Mouse (Mus musculus): ENCODE data around the gene Abhd6.

Abhd6 gene

DNA sequence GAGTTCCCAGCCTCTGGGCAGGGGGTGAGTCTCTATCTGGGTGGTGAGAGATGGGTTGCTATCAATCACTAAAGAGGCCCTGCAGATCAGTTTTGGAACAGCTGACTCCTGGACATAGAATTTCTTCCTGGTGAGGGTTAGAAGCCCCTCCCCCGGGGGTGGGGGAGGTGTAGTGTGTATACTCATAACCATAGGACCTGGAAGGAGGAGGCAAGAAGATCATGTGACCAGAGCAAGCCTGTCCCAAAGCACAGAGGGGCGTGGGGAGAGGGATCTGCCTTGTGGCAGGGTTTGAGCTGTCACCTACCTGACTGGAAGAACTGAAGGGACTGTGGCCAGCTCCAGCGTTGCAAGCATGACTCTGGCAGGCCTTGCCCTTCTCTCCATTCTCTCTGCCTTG lies 59.4 kb downstream of the Abhd6 start:
- peak; percentile 40 for DNase-seq (ENCODE audit: low spot score)

- DNase-seq (ENCODE audit: low spot score): no peak
Measured at GRCm38 (mm10) chr14:8062537-8063301, 60.0 kb downstream of the Abhd6 start.

DNA sequence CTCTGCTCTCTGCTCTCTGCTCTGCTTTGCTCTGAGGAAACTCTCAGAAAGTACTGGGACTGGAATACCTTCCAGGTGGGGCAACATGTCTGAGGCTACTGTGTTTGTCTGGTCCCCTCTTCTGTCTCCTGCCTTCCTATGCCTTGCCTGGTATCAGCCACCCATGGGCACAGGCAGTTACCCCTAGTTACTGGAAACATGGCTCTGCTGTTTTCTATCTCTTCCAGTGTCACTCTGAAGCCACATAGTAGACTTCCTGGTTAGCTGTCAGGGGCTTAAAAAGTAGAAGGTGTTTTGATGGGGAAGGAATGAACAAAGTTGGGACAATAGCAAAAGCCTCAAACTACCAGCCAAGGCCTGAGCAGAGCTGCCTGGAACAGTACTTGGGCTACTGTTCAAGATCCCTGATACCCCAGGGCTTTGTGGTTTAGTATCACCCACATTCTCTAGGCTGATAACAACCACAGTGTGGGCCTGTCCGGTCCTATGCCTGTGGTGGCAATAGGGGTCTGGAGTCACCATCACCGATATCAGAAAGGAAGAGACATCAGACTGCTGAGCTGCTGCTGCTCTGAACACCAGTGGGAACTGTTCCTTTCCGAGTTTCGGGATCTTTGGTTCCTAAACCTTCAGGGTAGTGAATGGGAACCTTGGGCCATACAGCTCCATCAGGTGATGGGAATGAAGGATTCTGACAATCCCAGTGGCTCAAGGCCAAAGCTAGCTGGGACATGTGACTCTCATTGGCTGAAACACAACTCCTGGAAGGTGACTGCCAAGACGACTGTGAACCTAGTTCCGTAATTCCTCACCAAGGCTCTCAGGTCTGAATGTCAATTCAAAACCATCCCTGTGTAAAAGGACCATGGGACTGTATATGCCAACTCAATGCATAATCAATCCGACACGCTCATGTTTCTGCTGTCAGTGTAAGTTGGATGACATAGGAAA lies 61.4 kb downstream of the Abhd6 start:
- DNase-seq (ENCODE audit: low spot score): no peak

GRCm38 (mm10) chr14:8080165-8080679 lies 77.5 kb downstream of the Abhd6 start, which contains the start of gene Rpp14:
Gene Rpp14 (plus strand): TSS chr14:8080367.
- peak; percentile 100 for DNase-seq (ENCODE audit: low spot score)

GRCm38 (mm10) chr14:8080718-8081117 lies 78.0 kb downstream of the Abhd6 start:
- peak; percentile 64 for DNase-seq (ENCODE audit: low spot score)

GRCm38 (mm10) chr14:8082949-8083348 lies 80.2 kb downstream of the Abhd6 start:
- no peak for DNase-seq (ENCODE audit: low spot score)

GRCm38 (mm10) chr14:8089016-8089415 lies 86.3 kb downstream of the Abhd6 start:
- no peak for DNase-seq (ENCODE audit: low spot score)

DNA sequence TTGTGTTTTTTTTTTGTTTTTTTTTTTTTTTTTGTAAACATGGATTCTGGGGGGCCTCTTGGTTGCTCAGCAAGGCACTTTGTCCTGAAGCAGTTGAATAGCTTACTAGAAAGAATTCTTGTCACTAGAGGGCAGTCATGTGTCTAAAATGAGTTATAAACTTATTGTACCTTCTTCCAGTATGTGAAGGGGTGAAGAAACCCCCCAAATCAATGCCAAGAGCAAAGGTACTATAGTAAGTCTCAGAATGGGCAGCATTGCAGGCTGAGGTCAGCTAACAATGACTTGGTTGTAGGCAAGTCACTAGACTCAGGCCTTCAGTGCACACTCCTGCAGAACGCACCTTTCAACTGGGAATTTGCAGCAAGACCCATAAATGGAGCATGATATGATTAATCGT lies 89.9 kb downstream of the Abhd6 start:
- DNase-seq (ENCODE audit: low spot score): peak; percentile 67

DNA sequence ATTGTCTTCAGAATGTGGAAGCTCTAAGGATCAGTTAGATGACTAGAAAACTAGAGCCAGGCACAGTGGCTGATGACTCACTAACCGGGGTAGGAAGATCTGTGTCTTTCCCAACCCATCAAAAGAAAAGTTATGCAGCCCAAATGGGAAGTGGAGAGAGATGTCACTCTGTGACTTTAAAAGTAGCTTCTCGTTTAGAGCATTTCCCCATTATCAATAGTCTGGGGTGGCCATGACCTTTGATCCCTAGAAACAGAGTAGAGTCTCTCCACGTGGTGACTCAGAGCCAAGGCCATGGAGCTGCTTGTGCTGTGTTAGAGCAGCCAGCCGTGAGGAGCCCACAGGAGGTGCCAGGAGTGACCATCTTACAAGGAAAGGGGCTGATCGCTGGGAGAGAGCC lies 90.7 kb downstream of the Abhd6 start:
- no peak for DNase-seq (ENCODE audit: low spot score)

- no peak for DNase-seq (ENCODE audit: low spot score)
Measured at GRCm38 (mm10) chr14:8094931-8095561, 92.3 kb downstream of the Abhd6 start.

GRCm38 (mm10) chr14:8095562-8095950 lies 92.9 kb downstream of the Abhd6 start:
- no peak for DNase-seq (ENCODE audit: low spot score)

GRCm38 (mm10) chr14:8097978-8098686 lies 95.4 kb downstream of the Abhd6 start, which contains the start of gene Pxk:
Gene Pxk (plus strand): TSS chr14:8098211.
- peak; percentile 96 for DNase-seq (ENCODE audit: low spot score)

- no peak for DNase-seq (ENCODE audit: low spot score)
Measured at GRCm38 (mm10) chr14:8098687-8098995, 95.9 kb downstream of the Abhd6 start.

DNA sequence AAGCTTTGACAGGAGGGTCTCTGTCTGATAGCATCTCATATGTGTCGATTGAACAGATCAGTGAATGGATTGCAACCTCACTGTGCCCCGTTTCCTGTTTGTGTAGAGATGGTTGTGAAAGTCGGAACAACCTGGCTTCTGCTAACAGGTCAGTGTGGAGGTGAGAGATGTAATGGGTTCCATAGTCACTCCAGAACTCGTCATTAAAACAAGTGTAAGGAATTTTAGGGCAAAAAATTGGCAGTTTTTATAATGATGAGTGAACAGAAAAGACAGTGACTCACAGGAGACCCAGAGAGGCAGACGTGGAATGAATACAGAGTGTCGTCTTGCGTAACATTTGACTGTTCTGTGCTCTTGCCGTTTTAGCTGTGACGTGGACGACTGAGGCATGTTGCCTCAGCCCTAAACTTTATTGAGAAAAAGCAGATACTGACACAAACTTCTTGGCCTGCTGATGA lies 96.9 kb downstream of the Abhd6 start:
- DNase-seq (ENCODE audit: low spot score): no peak

- DNase-seq (ENCODE audit: low spot score): no peak
Measured at GRCm38 (mm10) chr14:8101886-8102285, 99.2 kb downstream of the Abhd6 start.

DNA sequence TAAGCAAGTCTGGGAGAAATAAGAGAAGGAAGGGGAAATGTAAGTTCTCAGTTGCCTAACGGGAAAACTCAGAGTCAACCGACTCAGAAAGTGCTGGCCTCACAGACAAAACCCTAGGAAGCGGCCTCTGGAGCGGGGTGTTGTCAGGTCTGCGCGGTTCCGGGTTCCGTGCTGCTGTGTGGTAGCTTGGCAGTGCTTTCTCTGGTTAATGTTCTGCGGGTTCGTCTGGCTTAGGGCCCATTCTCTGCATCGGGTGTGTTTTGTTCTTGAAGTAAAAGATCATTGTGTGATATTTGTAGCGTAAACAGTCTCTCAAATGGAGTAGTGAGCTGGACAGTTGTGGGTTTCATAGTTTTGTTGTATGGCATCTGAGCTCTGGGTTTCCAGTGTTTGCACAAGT lies 100.0 kb downstream of the Abhd6 start:
- DNase-seq (ENCODE audit: low spot score): no peak

All from embryo, embryonic 10 days (tissue).